Mouse (Mus musculus) heart, embryonic 12.5 days (tissue): ENCODE results near the gene Brk1. TPM values are rescaled to one million over a fixed set of nuclear protein-coding genes. Genes with fewer than 3 reads are reported as not detected.

Experiments used
- ATAC-seq: fragments of 200-750 bp; cut with Nextera tagmentation; 2 replicates; pipeline ENCODE4 v1.8.0; 2017; ENCODE audit warnings: moderate TSS enrichment, moderate library complexity; ENCODE audit not compliant: insufficient number of reproducible peaks, low FRiP score
- H3K27ac ChIP-seq: fragments of 300-500 bp; sonication (generic); 2 replicates; pipeline ENCODE4 v1.5.1; 2016; ENCODE audit warnings: mild to moderate bottlenecking, moderate library complexity; ENCODE audit not compliant: poor library complexity, severe bottlenecking
- H3K27me3 ChIP-seq: fragments of 300-500 bp; sonication (generic); replicated peaks from 2 replicates; pipeline ENCODE4 v1.6.1; 2016; ENCODE audit warnings: mild to moderate bottlenecking, moderate library complexity
- H3K36me3 ChIP-seq: fragments of 300-500 bp; sonication (generic); 2 replicates; pipeline ENCODE4 v1.6.1; 2016; ENCODE audit warnings: mild to moderate bottlenecking, moderate library complexity
- H3K4me1 ChIP-seq: fragments of 300-500 bp; sonication (generic); replicated peaks from 2 replicates; pipeline ENCODE4 v1.6.1; 2016; ENCODE audit warnings: mild to moderate bottlenecking
- H3K4me2 ChIP-seq: fragments of 300-500 bp; sonication (generic); 2 replicates; pipeline ENCODE4 v1.6.1; 2016; ENCODE audit warnings: mild to moderate bottlenecking, moderate library complexity
- H3K4me3 ChIP-seq: fragments of 300-500 bp; sonication (generic); 2 replicates; pipeline ENCODE4 v1.5.1; 2016; ENCODE audit warnings: mild to moderate bottlenecking
- H3K9ac ChIP-seq: fragments of 300-500 bp; sonication (generic); 2 replicates; pipeline ENCODE4 v1.6.1; 2016; ENCODE audit warnings: mild to moderate bottlenecking, moderate library complexity
- H3K9me3 ChIP-seq: fragments of 300-500 bp; sonication (generic); replicated peaks from 2 replicates; pipeline ENCODE4 v1.6.1; 2016; ENCODE audit warnings: mild to moderate bottlenecking, moderate library complexity
- WGBS: fragments of 180-500 bp; shearing (Covaris S2); methylation state at CpG from one replicate; pipeline ENCODE4 v1.1.7; 2016; 5-methylcytosine and 5-hydroxymethylcytosine counted together
- polyA plus RNA-seq: library from polyadenylated mRNA; unstranded; fragments of >200 nt; fragmentation: Nextera tagmentation; extraction: Ambion mirVana; gene quantifications from 2 replicates; pipeline ENCODE4 v1.2.1, GENCODE M21; 2016

Gene Brk1
- polyA plus RNA-seq, 1 experiment from 2014 or later: 156 TPM

DNA sequence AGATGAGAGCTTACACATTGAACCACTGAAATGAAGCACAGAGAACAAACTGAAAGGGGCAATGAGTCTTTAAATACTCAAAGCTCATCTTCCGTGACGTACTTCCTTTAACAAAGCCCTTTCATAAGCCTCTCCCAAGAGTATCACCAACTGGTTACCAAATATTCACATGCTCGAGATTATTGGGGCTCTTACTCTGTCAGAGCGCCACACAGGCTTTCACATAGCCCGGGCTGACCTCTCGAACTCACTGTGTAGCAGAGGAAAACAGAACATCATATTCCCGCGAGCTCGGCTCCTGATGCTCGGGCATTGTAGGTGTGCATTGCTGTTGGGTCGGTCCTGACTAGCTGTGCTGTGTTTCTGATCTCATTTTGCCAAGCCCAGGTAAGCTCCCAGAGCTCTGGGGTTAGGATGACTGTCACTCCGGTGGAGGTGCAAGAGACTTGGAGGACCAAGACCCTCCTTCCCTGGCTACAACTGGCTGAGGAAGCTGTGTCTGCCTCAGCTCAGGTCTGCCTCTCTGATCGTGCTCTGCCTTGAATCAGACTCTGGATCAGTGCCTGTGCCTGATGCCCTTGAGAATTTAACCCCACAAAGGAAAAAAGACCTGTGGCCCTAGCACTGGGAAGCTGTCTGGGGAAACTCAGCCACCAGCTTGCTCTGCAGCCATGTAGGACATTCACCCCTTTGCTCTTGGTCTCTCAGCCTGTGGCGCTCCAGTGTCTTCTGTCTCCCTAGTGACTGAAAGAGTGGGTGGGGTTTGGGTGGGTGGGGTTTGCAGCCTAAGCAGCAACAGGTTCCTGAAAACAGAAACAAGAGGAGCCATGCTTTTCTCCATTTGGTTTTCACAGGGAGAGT is 56.1 kb downstream of the Brk1 start:
- ATAC-seq: no peak
- Histone ChIP-seq H3K9ac (0 out of 2 replicates have a peak overlapping the region, but pooled peaks have one; percentile 4), H3K4me3 (no peak overlapping the region), H3K4me2 (no peak overlapping the region), H3K36me3 (no peaks in the 10 kb centered on the region), H3K27ac (peak overlapping the region; percentile 53), H3K9me3 (peaks cover 6% of the 10 kb centered on the region), H3K4me1 (peaks cover 34% of the 10 kb centered on the region), H3K27me3 (no peaks in the 10 kb centered on the region)
- WGBS: 57% methylated on average over 14 of the region's 14 CpGs

DNA sequence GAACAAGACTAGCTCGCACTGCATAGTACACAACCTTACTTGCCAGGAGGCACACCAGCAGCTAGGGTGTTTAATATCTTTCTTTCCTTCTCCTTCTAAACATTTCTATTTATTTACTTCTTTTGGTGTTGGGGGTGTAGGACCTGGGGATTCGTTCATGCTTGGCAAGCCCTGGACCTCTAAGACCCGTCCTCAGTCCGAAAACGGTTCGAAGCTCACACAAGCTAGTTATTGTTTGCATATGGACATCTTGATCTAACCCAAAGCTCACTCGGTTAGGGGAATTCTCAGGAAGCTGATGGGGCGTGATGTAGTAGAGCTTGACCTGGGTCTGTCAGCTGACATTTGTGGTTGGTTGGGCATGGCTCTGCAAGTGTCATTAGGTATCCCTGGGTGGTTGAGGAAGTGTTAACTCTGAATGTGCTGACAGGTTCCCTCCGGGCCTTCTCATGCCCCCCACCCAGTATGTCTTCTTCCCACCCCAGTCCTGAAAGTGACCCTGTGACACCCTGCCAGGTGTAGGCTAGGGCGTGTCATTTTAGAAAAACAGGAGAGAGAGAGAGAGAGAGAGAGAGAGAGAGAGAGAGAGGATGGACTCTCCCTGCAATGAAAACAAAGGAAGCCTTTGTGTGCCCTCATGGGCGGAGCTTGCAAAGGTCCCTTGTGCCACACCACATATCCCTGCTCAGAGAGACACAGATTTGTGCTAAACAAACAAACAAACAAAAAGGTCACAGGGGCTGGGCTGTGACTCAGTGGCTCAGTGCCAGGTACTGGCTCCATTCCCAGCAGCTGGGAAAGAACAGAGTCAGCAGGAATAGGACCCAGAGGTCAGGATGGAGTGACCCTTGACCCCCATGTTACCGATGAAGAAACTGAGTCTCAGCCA is 57.0 kb downstream of the Brk1 start:
- H3K27ac ChIP-seq: 0 out of 2 replicates have a peak overlapping the region, but pooled peaks have one; percentile 53
- H3K4me1 ChIP-seq: peaks cover 40% of the 10 kb centered on the region
- peaks cover 6% of the 10 kb centered on the region for H3K9me3 ChIP-seq
- H3K4me3 ChIP-seq: no peak overlapping the region
- ATAC-seq: no peak
- H3K27me3 ChIP-seq: no peaks in the 10 kb centered on the region
- no peaks in the 10 kb centered on the region for H3K36me3 ChIP-seq
- no peak overlapping the region for H3K4me2 ChIP-seq
- no peak overlapping the region for H3K9ac ChIP-seq
- WGBS: 58% methylated on average over 12 of the region's 12 CpGs

DNA sequence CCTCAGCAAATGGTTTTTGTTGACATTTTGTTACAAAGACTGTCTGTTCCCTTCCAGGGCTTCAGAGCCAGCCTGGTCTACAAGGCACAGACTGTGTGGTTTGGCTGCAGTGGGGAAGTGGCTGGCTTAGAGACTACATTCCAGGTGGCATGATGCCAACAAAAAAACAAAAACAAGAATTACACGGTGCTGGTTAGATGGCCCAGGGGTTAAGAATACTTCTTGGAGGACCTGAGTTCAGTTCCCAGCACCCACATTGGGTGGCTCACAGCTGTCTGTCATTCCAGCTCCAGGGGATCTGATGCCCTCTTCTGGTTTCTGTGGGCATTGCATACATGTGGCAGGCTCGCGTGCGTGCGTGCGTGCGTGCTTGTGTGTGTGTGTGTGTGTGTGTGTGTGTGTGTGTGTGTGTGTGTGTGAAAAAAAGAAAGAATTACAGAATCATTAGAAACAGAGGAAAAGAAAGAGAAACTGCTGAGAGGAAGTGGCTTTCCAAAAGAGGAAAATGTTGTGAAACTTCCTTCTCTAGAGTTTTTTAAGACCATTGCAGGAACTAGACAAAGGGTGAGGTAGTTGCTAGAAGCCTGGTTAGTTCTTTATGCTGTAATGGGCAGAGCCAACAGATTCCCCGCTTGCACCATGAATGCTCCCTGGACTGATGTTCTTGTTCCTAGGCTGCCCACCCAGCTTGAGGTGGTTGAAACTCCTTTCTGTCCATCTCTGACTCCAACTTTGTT is 58.6 kb downstream of the Brk1 start:
- no peaks in the 10 kb centered on the region for H3K36me3 ChIP-seq
- no peak overlapping the region for H3K27ac ChIP-seq
- WGBS: 91% methylated on average over 8 of the region's 8 CpGs
- no peak overlapping the region for H3K4me3 ChIP-seq
- no peak overlapping the region for H3K4me2 ChIP-seq
- H3K9ac ChIP-seq: no peak overlapping the region
- H3K27me3 ChIP-seq: no peaks in the 10 kb centered on the region
- H3K9me3 ChIP-seq: peaks cover 6% of the 10 kb centered on the region
- H3K4me1 ChIP-seq: peaks cover 49% of the 10 kb centered on the region
- ATAC-seq: no peak

DNA sequence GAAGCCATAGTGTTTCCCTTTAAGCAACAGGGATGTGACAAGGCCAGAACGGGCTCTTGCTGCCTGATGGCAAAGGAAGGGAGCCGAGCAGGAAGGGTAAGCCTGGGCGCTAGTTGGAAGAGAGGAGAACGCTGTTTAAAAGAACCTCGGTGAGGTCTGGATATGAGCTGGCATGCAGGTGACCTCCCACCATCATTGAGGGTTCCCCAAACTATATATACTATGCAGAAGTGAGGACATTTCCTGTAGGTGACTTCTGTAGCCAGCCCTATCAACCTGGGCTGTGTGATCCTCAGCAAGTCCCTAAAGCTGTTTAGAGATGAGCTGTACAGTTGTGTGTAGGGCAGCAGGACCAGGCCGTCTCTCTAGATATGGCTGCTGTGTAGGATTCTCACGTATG is 59.7 kb downstream of the Brk1 start:
- H3K27me3 ChIP-seq: no peaks in the 10 kb centered on the region

More for the DNA sequence above, 59.7 kb downstream of the Brk1 start:
- H3K27ac ChIP-seq: no peak overlapping the region
- H3K4me3 ChIP-seq: no peak overlapping the region
- 80% methylated on average over 7 of the region's 7 CpGs for WGBS
- no peak for ATAC-seq
- H3K4me1 ChIP-seq: peaks cover 54% of the 10 kb centered on the region
- peaks cover 6% of the 10 kb centered on the region for H3K9me3 ChIP-seq
- H3K36me3 ChIP-seq: no peaks in the 10 kb centered on the region
- no peak overlapping the region for H3K9ac ChIP-seq
- H3K4me2 ChIP-seq: no peak overlapping the region

Other genes starting within 250 kb of the Brk1 start
- 40.1 and 42.2 TPM in 2 replicates for gene Tada3, start 226.9 kb upstream of the Brk1 start, polyA plus RNA-seq
- 274 and 285 TPM in 2 replicates for gene Arpc4, start 226.7 kb upstream of the Brk1 start, polyA plus RNA-seq
- 1.6 and 2.5 TPM in 2 replicates for gene Ttll3, start 215.5 kb upstream of the Brk1 start, polyA plus RNA-seq
- gene Rpusd3, start 185.4 kb upstream of the Brk1 start, polyA plus RNA-seq: 15.2 and 16.0 TPM in 2 replicates
- gene Cidec, start 169.0 kb upstream of the Brk1 start, polyA plus RNA-seq: not detected in 2 replicates
- 58.5 and 61.1 TPM in 2 replicates for gene Jagn1, start 162.2 kb upstream of the Brk1 start, polyA plus RNA-seq
- gene Il17re, start 146.3 kb upstream of the Brk1 start, polyA plus RNA-seq: 0.94 and 1.3 TPM in 2 replicates
- gene Il17rc, start 133.3 kb upstream of the Brk1 start, polyA plus RNA-seq: 4.5 and 4.7 TPM in 2 replicates
- 42.7 and 46.9 TPM in 2 replicates for gene Creld1, start 121.5 kb upstream of the Brk1 start, polyA plus RNA-seq
- gene Prrt3, start 102.8 kb upstream of the Brk1 start, polyA plus RNA-seq: 0.28 and 0.40 TPM in 2 replicates
- gene Emc3, start 73.1 kb upstream of the Brk1 start, polyA plus RNA-seq: 86.9 and 89.1 TPM in 2 replicates
- gene Fancd2, start 73.1 kb upstream of the Brk1 start, polyA plus RNA-seq: 10.9 and 12.1 TPM in 2 replicates
- 0.26 TPM in 1 of 2 replicates, not detected in the other for gene Fancd2os, start 4.1 kb upstream of the Brk1 start, polyA plus RNA-seq
- gene Vhl, start 19.2 kb downstream of the Brk1 start, polyA plus RNA-seq: 30.3 and 32.7 TPM in 2 replicates
- gene Irak2, start 33.7 kb downstream of the Brk1 start, polyA plus RNA-seq: 7.0 and 7.9 TPM in 2 replicates
- 0.87 and 1.1 TPM in 2 replicates for gene Tatdn2, start 92.3 kb downstream of the Brk1 start, polyA plus RNA-seq
- 0.46 TPM in 1 of 2 replicates, not detected in the other for gene Ghrl, start 115.1 kb downstream of the Brk1 start, polyA plus RNA-seq
- gene Sec13, start 136.0 kb downstream of the Brk1 start, polyA plus RNA-seq: 208 and 211 TPM in 2 replicates